Mouse (Mus musculus): Measurements from ENCODE around the gene Nppc.

The Nppc gene

GRCm38 (mm10) chr1:86652675-86653074 is 17.7 kb downstream of the Nppc start:
- peak; percentile 45 for DNase-seq (ENCODE audit: low read depth)

- DNase-seq (ENCODE audit: low read depth): peak; percentile 80
Observed at GRCm38 (mm10) chr1:86650272-86650671, 20.1 kb downstream of the Nppc start.

GRCm38 (mm10) chr1:86647517-86647916 is 22.9 kb downstream of the Nppc start:
- no peak for DNase-seq (ENCODE audit: low read depth)

- peak; percentile 94 for DNase-seq (ENCODE audit: low read depth)
Observed at GRCm38 (mm10) chr1:86643101-86643809, 27.1 kb downstream of the Nppc start.

- DNase-seq (ENCODE audit: low read depth): no peak
Observed at GRCm38 (mm10) chr1:86634751-86635359, 35.5 kb downstream of the Nppc start.

GRCm38 (mm10) chr1:86633840-86634750 is 36.3 kb downstream of the Nppc start:
- no peak for DNase-seq (ENCODE audit: low read depth)

GRCm38 (mm10) chr1:86633434-86633833 is 36.9 kb downstream of the Nppc start:
- DNase-seq (ENCODE audit: low read depth): no peak

GRCm38 (mm10) chr1:86632732-86633380 is 37.5 kb downstream of the Nppc start:
- DNase-seq (ENCODE audit: low read depth): peak; percentile 91

- DNase-seq (ENCODE audit: low read depth): peak; percentile 51
Observed at GRCm38 (mm10) chr1:86630527-86630926, 39.8 kb downstream of the Nppc start.

GRCm38 (mm10) chr1:86629936-86630335 is 40.4 kb downstream of the Nppc start:
- DNase-seq (ENCODE audit: low read depth): peak; percentile 56

- DNase-seq (ENCODE audit: low read depth): peak; percentile 95
Observed at GRCm38 (mm10) chr1:86628270-86628669, 42.1 kb downstream of the Nppc start.

GRCm38 (mm10) chr1:86623001-86624000 is 47.1 kb downstream of the Nppc start:
- DNase-seq (ENCODE audit: low read depth): peak; percentile 90

GRCm38 (mm10) chr1:86622296-86622695 is 48.1 kb downstream of the Nppc start:
- DNase-seq (ENCODE audit: low read depth): peak; percentile 79

GRCm38 (mm10) chr1:86618454-86619125 is 51.8 kb downstream of the Nppc start:
- peak; percentile 97 for DNase-seq (ENCODE audit: low read depth)
